Mouse (Mus musculus): ENCODE results near the gene Mapkbp1.

GRCm38 (mm10) chr2:120003970-120004369 is 31.5 kb downstream of the Mapkbp1 start:
- TF ChIP-seq CTCF (IDR thresholded peaks at IDR 0.05; ENCODE audit: low read depth) (no peak), EP300 (IDR thresholded peaks at IDR 0.05; ENCODE audit: low read depth) (no peak)
